Mouse (Mus musculus) cortical plate, adult 2 months (tissue): ENCODE results near the gene Lypla2.
A peak's percentile ranks its signal among the peaks of the same experiment; 100 is the strongest.

Experiments used
- CTCF ChIP-seq: fragments of 200-500 bp; IDR thresholded peaks from 2 replicates; pipeline ENCODE4 v1.5.1; 2011; ENCODE audit warnings: mild to moderate bottlenecking, control low read depth, low read length; ENCODE audit not compliant: insufficient read depth; ENCODE audit errors: extremely low read depth
- POLR2A ChIP-seq: fragments of 200-500 bp; IDR thresholded peaks from 2 replicates; pipeline ENCODE4 v1.6.1; 2011; ENCODE audit warnings: mild to moderate bottlenecking, low read length, control low read depth; ENCODE audit not compliant: insufficient read depth; ENCODE audit errors: extremely low read depth

GRCm38 (mm10) chr4:135931832-135932231, 40.6 kb downstream of the Lypla2 start:
- peak; percentile 63 for TF ChIP-seq CTCF
- TF ChIP-seq POLR2A: no peak
